Mouse (Mus musculus): ENCODE measurements at regions not wholly inside any gene's neighbourhood (a gene's known extent, or its start where the extent isn't known, plus 50 kb on each side); places are given as distances from the start of the nearest gene placed in this dataset.

DNA sequence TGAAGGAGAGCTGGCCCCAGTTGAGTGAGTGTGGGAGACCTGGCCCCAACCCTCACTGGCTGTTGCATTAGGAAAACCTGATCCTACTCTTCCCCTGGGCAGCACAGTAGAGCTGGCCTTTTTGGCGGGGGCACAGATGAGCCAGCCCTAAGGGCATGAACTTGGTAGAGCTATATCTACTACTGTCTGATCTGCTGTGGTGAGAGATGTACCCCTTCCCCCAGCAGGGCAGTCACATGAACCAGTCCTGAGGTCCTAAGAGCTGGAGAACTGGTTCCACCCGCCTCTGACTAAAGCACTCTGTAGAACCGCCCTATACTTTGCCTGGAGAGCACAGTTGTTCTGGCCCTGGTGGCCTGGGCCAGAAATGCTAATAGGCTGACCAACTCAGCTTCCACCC, 622.5 kb upstream of the Adamts5 start:
- no peaks in the 10 kb centered on the region for H3K9me3 ChIP-seq (ENCODE audit: control insufficient read depth, low read length)
- H3K36me3 ChIP-seq (ENCODE audit: control insufficient read depth, insufficient read depth, low read length): no peaks in the 10 kb centered on the region
- no peaks in the 10 kb centered on the region for H3K27me3 ChIP-seq (replicated peaks; ENCODE audit: control insufficient read depth, insufficient read depth, low read length)
- H3K4me1 ChIP-seq (ENCODE audit: control insufficient read depth, insufficient read depth, low read length): no peaks in the 10 kb centered on the region
- no peak overlapping the region for H3K9ac ChIP-seq (ENCODE audit: low read depth, low read length)
- WGBS: 89% methylated on average over 3 of the region's 3 CpGs
- no peak overlapping the region for H3K27ac ChIP-seq (ENCODE audit: low read length)
- no peak overlapping the region for H3K4me3 ChIP-seq (ENCODE audit: low read length)
- no peak for ATAC-seq
- H3K4me2 ChIP-seq (ENCODE audit: low read depth, low read length): no peak overlapping the region

DNA sequence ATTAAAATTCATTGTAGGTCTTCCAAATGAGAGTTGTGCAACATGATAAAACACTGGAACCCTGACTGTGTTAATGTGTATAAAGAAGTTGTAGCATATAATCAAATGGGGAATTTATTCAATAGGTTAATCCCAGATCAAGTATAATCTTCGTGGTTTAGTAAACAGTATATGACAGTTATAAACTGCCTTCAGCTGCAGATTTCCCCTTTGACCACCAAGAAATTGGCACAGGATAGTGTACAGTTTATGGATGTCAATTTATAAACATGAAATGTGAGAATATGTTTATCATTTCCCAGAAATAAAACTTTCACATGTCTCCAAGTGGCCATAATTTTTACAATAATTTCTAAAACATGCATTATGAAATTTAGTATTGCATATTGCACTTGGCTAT, 615.3 kb upstream of the Adamts5 start:
- Histone ChIP-seq H3K9ac (ENCODE audit: low read depth, low read length) (no peak overlapping the region), H3K36me3 (ENCODE audit: control insufficient read depth, insufficient read depth, low read length) (no peaks in the 10 kb centered on the region), H3K4me2 (ENCODE audit: low read depth, low read length) (no peak overlapping the region), H3K4me1 (ENCODE audit: control insufficient read depth, insufficient read depth, low read length) (no peaks in the 10 kb centered on the region), H3K4me3 (ENCODE audit: low read length) (no peak overlapping the region), H3K27ac (ENCODE audit: low read length) (no peak overlapping the region), H3K27me3 (replicated peaks; ENCODE audit: control insufficient read depth, insufficient read depth, low read length) (no peaks in the 10 kb centered on the region), H3K9me3 (ENCODE audit: control insufficient read depth, low read length) (no peaks in the 10 kb centered on the region)
- no peak for ATAC-seq
- 30% methylated on average over 1 of the region's 1 CpGs for WGBS

DNA sequence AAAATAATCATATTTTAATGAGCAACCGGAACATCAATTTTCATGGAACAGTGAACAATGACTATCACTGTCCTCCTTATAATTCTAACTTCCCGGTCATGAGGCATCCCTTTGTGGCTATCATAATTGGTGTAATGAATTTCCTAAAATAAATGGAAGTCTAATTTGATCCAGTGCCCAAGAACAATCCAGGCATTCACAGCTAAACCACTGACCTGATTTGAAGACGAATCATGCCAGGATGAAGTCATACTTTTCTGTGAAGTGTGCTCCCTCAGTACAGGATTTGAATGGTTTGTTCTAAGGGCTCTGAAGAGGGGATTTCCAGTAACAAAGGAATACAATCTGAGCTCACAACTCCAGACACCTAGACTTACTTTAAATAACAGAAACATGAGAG, 614.5 kb upstream of the Adamts5 start:
- Histone ChIP-seq H3K27ac (ENCODE audit: low read length) (no peak overlapping the region), H3K27me3 (replicated peaks; ENCODE audit: control insufficient read depth, insufficient read depth, low read length) (no peaks in the 10 kb centered on the region), H3K36me3 (ENCODE audit: control insufficient read depth, insufficient read depth, low read length) (no peaks in the 10 kb centered on the region), H3K9me3 (ENCODE audit: control insufficient read depth, low read length) (no peaks in the 10 kb centered on the region), H3K9ac (ENCODE audit: low read depth, low read length) (no peak overlapping the region), H3K4me2 (ENCODE audit: low read depth, low read length) (no peak overlapping the region), H3K4me3 (ENCODE audit: low read length) (no peak overlapping the region), H3K4me1 (ENCODE audit: control insufficient read depth, insufficient read depth, low read length) (no peaks in the 10 kb centered on the region)
- no peak for ATAC-seq
- WGBS: 70% methylated on average over 3 of the region's 3 CpGs

DNA sequence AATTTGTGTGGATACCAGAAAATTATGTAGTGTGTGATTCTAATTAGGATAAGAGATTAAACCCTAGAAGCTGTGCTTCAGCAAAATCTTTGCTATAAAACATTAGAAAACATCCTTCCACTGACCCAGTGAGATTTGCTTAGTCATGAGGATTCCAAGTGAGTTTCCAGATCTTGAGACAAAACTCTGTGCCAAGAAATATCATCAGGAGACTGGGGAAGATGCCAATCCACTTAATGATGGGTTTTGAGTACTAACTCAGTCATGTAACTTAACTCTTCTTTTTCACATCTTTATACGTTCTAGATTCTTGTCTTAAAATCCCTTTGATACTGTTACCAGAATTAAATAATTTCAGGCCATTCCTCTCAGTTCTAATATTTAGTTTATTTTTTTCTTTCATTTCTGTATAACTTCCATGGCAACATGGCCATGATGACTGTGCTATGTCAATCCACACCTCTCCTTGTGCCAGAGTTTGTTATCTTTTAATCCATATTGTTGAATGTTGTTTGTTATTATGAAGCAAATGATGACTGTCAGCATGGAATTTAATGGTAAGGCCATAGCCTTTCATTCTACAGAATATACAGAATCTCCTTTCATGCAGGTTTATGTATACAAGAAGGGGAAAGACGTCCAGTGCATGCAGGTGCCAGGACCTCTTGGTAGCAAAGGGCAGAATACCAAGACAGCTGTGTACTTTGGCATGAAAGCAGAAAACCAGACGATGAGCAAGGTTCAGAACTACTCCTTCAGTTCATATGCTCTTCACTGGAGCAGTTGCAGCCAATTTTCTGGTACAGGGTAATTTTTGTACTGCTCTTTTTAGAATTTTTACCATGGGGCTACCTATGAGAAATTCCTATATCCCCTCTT, 599.7 kb upstream of the Adamts5 start:
- no peak overlapping the region for H3K4me3 ChIP-seq (ENCODE audit: low read length)
- no peaks in the 10 kb centered on the region for H3K4me1 ChIP-seq (ENCODE audit: control insufficient read depth, insufficient read depth, low read length)
- no peak for ATAC-seq
- no peaks in the 10 kb centered on the region for H3K9me3 ChIP-seq (ENCODE audit: control insufficient read depth, low read length)
- 42% methylated on average over 3 of the region's 3 CpGs for WGBS
- H3K4me2 ChIP-seq (ENCODE audit: low read depth, low read length): no peak overlapping the region
- no peak overlapping the region for H3K27ac ChIP-seq (ENCODE audit: low read length)
- H3K27me3 ChIP-seq (replicated peaks; ENCODE audit: control insufficient read depth, insufficient read depth, low read length): no peaks in the 10 kb centered on the region
- H3K9ac ChIP-seq (ENCODE audit: low read depth, low read length): no peak overlapping the region
- no peaks in the 10 kb centered on the region for H3K36me3 ChIP-seq (ENCODE audit: control insufficient read depth, insufficient read depth, low read length)

DNA sequence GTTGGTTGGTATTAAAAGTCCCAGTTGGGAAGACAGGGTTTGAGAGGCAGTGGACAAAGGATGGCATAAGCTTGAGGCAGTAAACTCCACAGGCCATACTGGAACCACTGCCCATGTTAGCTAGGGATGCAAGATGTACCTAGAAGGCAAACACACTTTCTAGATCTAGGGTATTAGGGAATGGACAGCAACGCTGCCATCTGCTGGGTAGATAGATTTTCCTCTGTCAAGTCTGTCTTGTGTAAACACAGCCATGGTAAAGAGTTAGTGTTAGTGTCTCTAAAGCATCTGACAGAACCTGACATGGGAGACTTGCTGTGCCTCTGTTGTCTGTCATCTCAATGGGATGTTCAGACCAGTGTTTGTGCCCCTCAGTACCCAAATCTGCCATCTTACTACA, 573.5 kb upstream of the Adamts5 start:
- H3K27ac ChIP-seq (ENCODE audit: low read length): no peak overlapping the region
- no peak for ATAC-seq
- WGBS: 77% methylated on average over 1 of the region's 1 CpGs
- H3K4me1 ChIP-seq (ENCODE audit: control insufficient read depth, insufficient read depth, low read length): no peaks in the 10 kb centered on the region
- H3K36me3 ChIP-seq (ENCODE audit: control insufficient read depth, insufficient read depth, low read length): no peaks in the 10 kb centered on the region
- H3K9me3 ChIP-seq (ENCODE audit: control insufficient read depth, low read length): no peaks in the 10 kb centered on the region
- no peaks in the 10 kb centered on the region for H3K27me3 ChIP-seq (replicated peaks; ENCODE audit: control insufficient read depth, insufficient read depth, low read length)
- H3K4me3 ChIP-seq (ENCODE audit: low read length): no peak overlapping the region
- no peak overlapping the region for H3K9ac ChIP-seq (ENCODE audit: low read depth, low read length)
- H3K4me2 ChIP-seq (ENCODE audit: low read depth, low read length): no peak overlapping the region

DNA sequence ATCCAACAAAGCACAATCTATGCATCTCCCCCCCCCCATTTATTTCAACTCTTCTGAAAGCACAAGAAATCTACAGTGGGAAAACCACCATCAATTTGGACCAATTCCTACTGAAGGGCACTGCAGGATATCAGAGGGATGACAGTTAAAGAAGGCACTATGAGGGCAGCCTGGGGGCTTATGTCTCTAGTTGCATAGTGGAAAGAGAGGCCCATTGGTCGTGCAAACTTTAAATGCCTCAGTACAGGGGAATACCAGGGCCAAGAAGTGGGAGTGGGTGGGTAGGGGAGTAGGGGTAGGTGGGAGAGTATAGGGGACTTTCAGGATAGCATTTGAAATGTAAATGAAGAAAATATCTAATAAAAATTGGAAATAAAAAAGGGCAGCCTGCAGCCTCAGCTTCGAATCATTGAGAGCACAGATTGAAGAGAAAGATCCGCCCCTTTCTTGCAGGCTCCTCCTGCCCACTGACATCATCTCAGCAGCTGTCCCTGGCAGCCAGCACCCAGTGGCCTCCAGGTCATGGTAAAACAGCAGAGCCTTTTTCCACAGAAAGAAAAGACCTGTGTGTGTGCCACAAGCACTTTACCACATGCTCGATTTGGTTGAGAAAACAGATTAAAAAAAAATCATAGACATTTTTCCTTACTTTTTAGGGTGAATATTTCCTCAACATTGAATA, 571.6 kb upstream of the Adamts5 start:
- no peak overlapping the region for H3K4me3 ChIP-seq (ENCODE audit: low read length)
- no peak overlapping the region for H3K27ac ChIP-seq (ENCODE audit: low read length)
- 58% methylated on average over 4 of the region's 4 CpGs for WGBS
- H3K4me2 ChIP-seq (ENCODE audit: low read depth, low read length): no peak overlapping the region
- H3K9ac ChIP-seq (ENCODE audit: low read depth, low read length): no peak overlapping the region
- no peak for ATAC-seq
- H3K36me3 ChIP-seq (ENCODE audit: control insufficient read depth, insufficient read depth, low read length): no peaks in the 10 kb centered on the region
- no peaks in the 10 kb centered on the region for H3K9me3 ChIP-seq (ENCODE audit: control insufficient read depth, low read length)
- no peaks in the 10 kb centered on the region for H3K4me1 ChIP-seq (ENCODE audit: control insufficient read depth, insufficient read depth, low read length)
- H3K27me3 ChIP-seq (replicated peaks; ENCODE audit: control insufficient read depth, insufficient read depth, low read length): no peaks in the 10 kb centered on the region

DNA sequence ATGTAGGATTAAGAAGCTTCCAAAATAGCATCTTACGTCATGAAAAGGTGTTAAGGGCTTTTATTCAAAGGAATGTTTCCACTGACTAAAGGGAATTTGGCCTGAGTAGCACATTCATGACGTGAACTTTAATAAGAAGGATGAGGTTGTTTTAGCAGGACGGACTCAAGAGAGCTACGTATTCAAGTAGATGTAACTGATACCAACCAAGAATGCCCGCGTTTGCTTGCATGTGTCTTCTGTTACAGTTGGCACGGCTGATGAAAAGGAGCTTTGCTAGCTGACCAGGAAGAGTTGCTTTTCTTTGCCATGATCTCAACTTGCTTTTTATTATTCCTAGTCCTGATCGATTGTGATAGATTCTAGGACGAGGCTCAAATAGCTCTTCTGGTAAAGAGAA, 559.4 kb upstream of the Adamts5 start:
- no peaks in the 10 kb centered on the region for H3K36me3 ChIP-seq (ENCODE audit: control insufficient read depth, insufficient read depth, low read length)
- no peak overlapping the region for H3K4me3 ChIP-seq (ENCODE audit: low read length)
- no peaks in the 10 kb centered on the region for H3K9me3 ChIP-seq (ENCODE audit: control insufficient read depth, low read length)
- ATAC-seq: no peak
- 81% methylated on average over 9 of the region's 9 CpGs for WGBS
- no peak overlapping the region for H3K4me2 ChIP-seq (ENCODE audit: low read depth, low read length)
- H3K4me1 ChIP-seq (ENCODE audit: control insufficient read depth, insufficient read depth, low read length): no peaks in the 10 kb centered on the region
- H3K27me3 ChIP-seq (replicated peaks; ENCODE audit: control insufficient read depth, insufficient read depth, low read length): no peaks in the 10 kb centered on the region
- no peak overlapping the region for H3K27ac ChIP-seq (ENCODE audit: low read length)
- H3K9ac ChIP-seq (ENCODE audit: low read depth, low read length): no peak overlapping the region

DNA sequence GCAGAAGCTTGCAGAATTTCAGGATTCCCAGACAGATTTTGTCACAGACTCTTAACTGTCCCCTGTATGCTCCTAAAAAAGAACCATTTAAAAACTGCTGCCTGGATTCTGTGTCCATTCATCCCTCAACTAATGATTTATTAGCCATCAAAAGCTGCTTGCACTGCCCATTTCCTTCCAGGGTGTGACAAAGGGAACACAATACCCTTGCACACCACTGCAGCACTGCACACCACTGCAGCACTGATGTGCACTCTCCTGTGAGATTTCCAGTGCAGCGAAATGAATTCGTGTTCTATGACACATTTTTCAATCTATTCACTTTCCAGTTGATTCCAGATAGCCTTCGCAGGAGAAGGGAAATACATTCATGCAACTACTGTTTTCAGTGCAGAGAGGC, 555.0 kb upstream of the Adamts5 start:
- no peak for ATAC-seq
- no peaks in the 10 kb centered on the region for H3K27me3 ChIP-seq (replicated peaks; ENCODE audit: control insufficient read depth, insufficient read depth, low read length)
- H3K4me3 ChIP-seq (ENCODE audit: low read length): no peak overlapping the region
- H3K27ac ChIP-seq (ENCODE audit: low read length): no peak overlapping the region
- no peak overlapping the region for H3K4me2 ChIP-seq (ENCODE audit: low read depth, low read length)
- H3K9ac ChIP-seq (ENCODE audit: low read depth, low read length): no peak overlapping the region
- no peaks in the 10 kb centered on the region for H3K36me3 ChIP-seq (ENCODE audit: control insufficient read depth, insufficient read depth, low read length)
- no peaks in the 10 kb centered on the region for H3K4me1 ChIP-seq (ENCODE audit: control insufficient read depth, insufficient read depth, low read length)
- no peaks in the 10 kb centered on the region for H3K9me3 ChIP-seq (ENCODE audit: control insufficient read depth, low read length)
- 73% methylated on average over 3 of the region's 3 CpGs for WGBS

DNA sequence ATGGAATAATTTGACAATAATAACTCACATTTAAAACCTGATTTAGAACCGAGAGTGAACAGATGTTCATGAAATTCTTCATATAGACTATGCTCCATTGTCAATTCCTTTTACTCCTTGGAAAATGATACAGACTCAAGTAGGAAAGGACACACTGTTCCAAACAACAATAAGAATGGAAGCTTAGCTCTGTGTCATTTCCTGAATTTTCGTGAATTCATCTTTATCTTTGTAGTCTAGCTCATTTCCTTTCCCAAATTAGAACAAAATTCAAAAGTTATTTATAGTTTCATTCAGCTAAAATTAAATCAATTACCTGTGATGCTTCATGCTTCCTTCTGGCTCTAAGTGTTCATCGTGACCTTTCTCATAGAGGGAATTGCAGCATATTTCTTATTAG, 553.2 kb upstream of the Adamts5 start:
- H3K9ac ChIP-seq (ENCODE audit: low read depth, low read length): no peak overlapping the region

More for the DNA sequence above, 553.2 kb upstream of the Adamts5 start:
- no peak overlapping the region for H3K4me2 ChIP-seq (ENCODE audit: low read depth, low read length)
- H3K9me3 ChIP-seq (ENCODE audit: control insufficient read depth, low read length): no peaks in the 10 kb centered on the region
- 63% methylated on average over 3 of the region's 3 CpGs for WGBS
- ATAC-seq: no peak
- no peak overlapping the region for H3K4me3 ChIP-seq (ENCODE audit: low read length)
- no peaks in the 10 kb centered on the region for H3K27me3 ChIP-seq (replicated peaks; ENCODE audit: control insufficient read depth, insufficient read depth, low read length)
- H3K4me1 ChIP-seq (ENCODE audit: control insufficient read depth, insufficient read depth, low read length): no peaks in the 10 kb centered on the region
- no peaks in the 10 kb centered on the region for H3K36me3 ChIP-seq (ENCODE audit: control insufficient read depth, insufficient read depth, low read length)
- no peak overlapping the region for H3K27ac ChIP-seq (ENCODE audit: low read length)
